Mouse (Mus musculus) splenic B cell, adult 2 months (primary cell): ENCODE results near the gene Krt6b.

Experiments
- DNase-seq: peaks from one replicate; pipeline ENCODE4 v3.0.0-alpha.2; 2011; ENCODE audit warnings: low read depth, low spot score
- H3K27me3 ChIP-seq: 2 replicates; pipeline ENCODE4 v1.6.1; 2012; ENCODE audit warnings: mild to moderate bottlenecking, low read length, moderate library complexity, mixed read lengths; ENCODE audit not compliant: control insufficient read depth, poor library complexity, insufficient read depth, severe bottlenecking
- H3K36me3 ChIP-seq: 2 replicates; pipeline ENCODE4 v1.6.1; 2012; ENCODE audit warnings: mild to moderate bottlenecking, low read length, moderate library complexity, mixed read lengths; ENCODE audit not compliant: control insufficient read depth, poor library complexity, insufficient read depth, severe bottlenecking

The Krt6b gene

GRCm38 (mm10) chr15:101688161-101688560 lies 8.1 kb upstream of the Krt6b start:
- H3K27me3 ChIP-seq = no peaks in the 10 kb centered on the region
- no peak for DNase-seq
- H3K36me3 ChIP-seq = no peaks in the 10 kb centered on the region

GRCm38 (mm10) chr15:101675978-101676377 lies 4.1 kb downstream of the Krt6b start:
- DNase-seq = no peak
- no peaks in the 10 kb centered on the region for H3K36me3 ChIP-seq
- H3K27me3 ChIP-seq = no peaks in the 10 kb centered on the region

- H3K27me3 ChIP-seq = no peaks in the 10 kb centered on the region
- no peaks in the 10 kb centered on the region for H3K36me3 ChIP-seq
- no peak for DNase-seq
Observed at GRCm38 (mm10) chr15:101652736-101653265, 27.3 kb downstream of the Krt6b start.

GRCm38 (mm10) chr15:101647280-101647679 lies 32.8 kb downstream of the Krt6b start, which contains the start of gene Gm5478:
Gene Gm5478 (minus strand): TSS chr15:101647380.
- Histone ChIP-seq H3K27me3 (no peaks in the 10 kb centered on the region), H3K36me3 (no peaks in the 10 kb centered on the region)
- DNase-seq = no peak

- no peaks in the 10 kb centered on the region for H3K36me3 ChIP-seq
- DNase-seq = no peak
- no peaks in the 10 kb centered on the region for H3K27me3 ChIP-seq
Observed at GRCm38 (mm10) chr15:101627884-101628283, 52.2 kb downstream of the Krt6b start, which contains the start of gene Gm5414. Gene Gm5414 (minus strand): TSS chr15:101628188.
